Mouse (Mus musculus) stomach, postnatal 0 days (tissue): Measurements from ENCODE around the gene Rftn1. TPM values are rescaled to one million over a fixed set of nuclear protein-coding genes. Genes with fewer than 3 reads are reported as not detected.

ENCODE experiments used
- ATAC-seq: fragments of 200-750 bp; cut with Nextera tagmentation; 2 replicates; pipeline ENCODE4 v1.8.0; 2017; ENCODE audit not compliant: low FRiP score, low TSS enrichment
- DNase-seq: peaks from one replicate; pipeline ENCODE4 v3.0.0-alpha.2; 2016; ENCODE audit warnings: low spot score
- H3K27ac ChIP-seq: fragments of 300-500 bp; sonication (generic); replicated peaks from 2 replicates; pipeline ENCODE4 v1.5.1; 2014; ENCODE audit warnings: mild to moderate bottlenecking, control low read depth
- H3K27me3 ChIP-seq: fragments of 300-500 bp; sonication (generic); 2 replicates; pipeline ENCODE4 v1.6.1; 2014; ENCODE audit warnings: low read length; ENCODE audit not compliant: control insufficient read depth, insufficient read depth
- H3K36me3 ChIP-seq: fragments of 300-500 bp; sonication (generic); 2 replicates; pipeline ENCODE4 v1.6.1; 2014; ENCODE audit warnings: low read length, mixed read lengths; ENCODE audit not compliant: control insufficient read depth, insufficient read depth
- H3K4me1 ChIP-seq: fragments of 300-500 bp; sonication (generic); replicated peaks from 2 replicates; pipeline ENCODE4 v1.6.1; 2014; ENCODE audit warnings: antibody characterized with exemption; ENCODE audit not compliant: control insufficient read depth, insufficient read depth
- H3K4me2 ChIP-seq: fragments of 300-500 bp; sonication (generic); replicated peaks from 2 replicates; pipeline ENCODE4 v1.6.1; 2014; ENCODE audit warnings: low read depth, mild to moderate bottlenecking, control low read depth, moderate library complexity
- H3K4me3 ChIP-seq: fragments of 300-500 bp; sonication (generic); 2 replicates; pipeline ENCODE4 v1.5.1; 2014; ENCODE audit warnings: low read depth, low read length, control low read depth
- H3K9ac ChIP-seq: fragments of 300-500 bp; sonication (generic); 2 replicates; pipeline ENCODE4 v1.6.1; 2014; ENCODE audit warnings: mild to moderate bottlenecking, low read length, control low read depth, mixed read lengths
- H3K9me3 ChIP-seq: fragments of 300-500 bp; sonication (generic); 2 replicates; pipeline ENCODE4 v1.6.1; 2016; ENCODE audit warnings: low read length; ENCODE audit not compliant: control insufficient read depth
- CTCF ChIP-seq: IDR thresholded peaks from 2 replicates; pipeline ENCODE4 v1.5.1; 2016; ENCODE audit warnings: antibody characterized with exemption, low read depth, mild to moderate bottlenecking, moderate library complexity
- EP300 ChIP-seq: optimal IDR thresholded peaks from 2 replicates; pipeline ENCODE3; 2016; ENCODE audit warnings: antibody characterized with exemption
- WGBS: fragments of 180-500 bp; shearing (Covaris S2); extraction: QIAGEN DNeasy Blood & Tissue Kit; methylation state at CpG from one replicate; pipeline ENCODE4 v1.1.7; 2014; 5-methylcytosine and 5-hydroxymethylcytosine counted together
- polyA plus RNA-seq: library from polyadenylated mRNA; unstranded; fragments of >200 nt; fragmentation: Nextera tagmentation; extraction: Ambion mirVana; gene quantifications from 2 replicates; pipeline ENCODE4 v1.2.1, GENCODE M21; 2015

Rftn1 gene
- polyA plus RNA-seq, 1 experiment from 2014 or later: 7.1 TPM

DNA sequence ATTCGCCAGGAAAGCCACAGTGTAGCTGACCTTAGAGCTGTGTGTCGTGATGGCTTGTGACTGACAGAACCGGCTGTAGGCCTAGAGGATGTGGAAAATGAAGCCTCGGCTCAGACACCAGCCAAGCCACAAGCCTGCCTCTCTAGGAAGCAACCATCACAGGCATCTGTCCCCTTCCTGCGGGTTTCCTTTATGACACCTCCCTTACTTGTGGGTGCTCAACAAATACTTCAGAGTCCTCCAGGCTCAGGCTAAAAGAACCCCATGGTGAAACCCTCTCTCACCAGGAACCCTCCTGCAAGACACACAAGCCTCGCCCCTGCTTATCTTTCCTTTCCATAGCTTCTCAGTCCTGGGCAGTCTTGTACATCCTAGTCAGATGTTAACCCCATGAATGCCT lies 31.9 kb downstream of the Rftn1 start:
- 76% methylated on average over 6 of the region's 6 CpGs for WGBS
- H3K36me3 ChIP-seq: no peaks in the 10 kb centered on the region
- no peaks in the 10 kb centered on the region for H3K4me1 ChIP-seq

GRCm38 (mm10) chr17:50157190-50158150 lies 33.0 kb downstream of the Rftn1 start:
- no peak overlapping the region for H3K27ac ChIP-seq

More for the DNA sequence above, 31.9 kb downstream of the Rftn1 start:
- no peak overlapping the region for H3K4me2 ChIP-seq
- no peak for TF ChIP-seq CTCF
- TF ChIP-seq EP300: no peak
- H3K9ac ChIP-seq: no peak overlapping the region
- no peak overlapping the region for H3K27ac ChIP-seq
- H3K9me3 ChIP-seq: no peaks in the 10 kb centered on the region
- H3K27me3 ChIP-seq: no peaks in the 10 kb centered on the region
- DNase-seq: no peak
- ATAC-seq: no peak
- H3K4me3 ChIP-seq: no peak overlapping the region

DNA sequence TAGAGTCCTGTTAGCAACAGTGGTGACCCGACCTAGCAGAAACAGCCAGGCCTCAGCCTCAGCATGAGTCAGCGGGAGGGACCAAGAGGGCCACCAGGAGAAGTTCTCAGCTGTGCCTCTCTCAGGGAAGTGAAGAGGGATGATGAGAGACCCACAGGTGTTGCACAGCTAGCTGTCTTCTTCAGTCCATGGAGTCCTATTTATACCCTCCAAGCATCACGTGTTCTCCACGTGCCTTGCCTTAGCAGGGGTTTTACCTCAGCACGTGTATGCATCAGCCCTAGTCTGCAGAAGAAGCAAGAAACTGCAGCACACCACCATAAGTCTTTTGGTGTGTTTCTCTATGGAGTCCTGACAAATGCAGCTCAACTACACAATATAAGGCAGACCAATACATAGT lies 38.4 kb downstream of the Rftn1 start:
- Histone ChIP-seq H3K4me3 (no peak overlapping the region), H3K27ac (no peak overlapping the region), H3K4me1 (no peaks in the 10 kb centered on the region), H3K4me2 (no peak overlapping the region), H3K9ac (no peak overlapping the region), H3K36me3 (no peaks in the 10 kb centered on the region), H3K27me3 (no peaks in the 10 kb centered on the region), H3K9me3 (no peaks in the 10 kb centered on the region)
- 91% methylated on average over 5 of the region's 5 CpGs for WGBS
- no peak for DNase-seq
- no peak for ATAC-seq
- TF ChIP-seq CTCF (no peak), EP300 (no peak)

More at GRCm38 (mm10) chr17:50157190-50158150, 33.0 kb downstream of the Rftn1 start:
- no peak overlapping the region for H3K9ac ChIP-seq
- no peak overlapping the region for H3K4me3 ChIP-seq
- WGBS: 88% methylated on average over 15 of the region's 15 CpGs
- ATAC-seq (no peak), DNase-seq (no peak)
- H3K4me1 ChIP-seq: no peaks in the 10 kb centered on the region
- H3K4me2 ChIP-seq: no peak overlapping the region
- TF ChIP-seq CTCF: no peak
- no peak for TF ChIP-seq EP300
- no peaks in the 10 kb centered on the region for H3K9me3 ChIP-seq
- no peaks in the 10 kb centered on the region for H3K27me3 ChIP-seq
- no peaks in the 10 kb centered on the region for H3K36me3 ChIP-seq

GRCm38 (mm10) chr17:50151208-50151723 lies 39.2 kb downstream of the Rftn1 start:
- Histone ChIP-seq H3K9me3 (no peaks in the 10 kb centered on the region), H3K9ac (no peak overlapping the region), H3K27ac (no peak overlapping the region), H3K4me3 (no peak overlapping the region), H3K36me3 (no peaks in the 10 kb centered on the region), H3K4me2 (no peak overlapping the region), H3K4me1 (no peaks in the 10 kb centered on the region), H3K27me3 (no peaks in the 10 kb centered on the region)
- DNase-seq (no peak), ATAC-seq (no peak)
- TF ChIP-seq EP300: no peak
- no peak for TF ChIP-seq CTCF
- WGBS: 82% methylated on average over 7 of the region's 7 CpGs

GRCm38 (mm10) chr17:50150416-50151207 lies 39.9 kb downstream of the Rftn1 start:
- Histone ChIP-seq H3K36me3 (no peaks in the 10 kb centered on the region), H3K9ac (no peak overlapping the region), H3K4me1 (no peaks in the 10 kb centered on the region), H3K4me3 (no peak overlapping the region), H3K27ac (no peak overlapping the region), H3K4me2 (no peak overlapping the region), H3K27me3 (no peaks in the 10 kb centered on the region), H3K9me3 (no peaks in the 10 kb centered on the region)
- DNase-seq: no peak
- TF ChIP-seq CTCF: no peak
- no peak for TF ChIP-seq EP300
- no peak for ATAC-seq
- 60% methylated on average over 16 of the region's 16 CpGs for WGBS
